Mouse (Mus musculus): ENCODE data around the gene Rita1. TPM values are rescaled to one million over a fixed set of nuclear protein-coding genes. Genes with fewer than 3 reads are reported as not detected.

The Rita1 gene
- polyA plus RNA-seq, 1 experiment from 2014 or later: 8.3 TPM

DNA sequence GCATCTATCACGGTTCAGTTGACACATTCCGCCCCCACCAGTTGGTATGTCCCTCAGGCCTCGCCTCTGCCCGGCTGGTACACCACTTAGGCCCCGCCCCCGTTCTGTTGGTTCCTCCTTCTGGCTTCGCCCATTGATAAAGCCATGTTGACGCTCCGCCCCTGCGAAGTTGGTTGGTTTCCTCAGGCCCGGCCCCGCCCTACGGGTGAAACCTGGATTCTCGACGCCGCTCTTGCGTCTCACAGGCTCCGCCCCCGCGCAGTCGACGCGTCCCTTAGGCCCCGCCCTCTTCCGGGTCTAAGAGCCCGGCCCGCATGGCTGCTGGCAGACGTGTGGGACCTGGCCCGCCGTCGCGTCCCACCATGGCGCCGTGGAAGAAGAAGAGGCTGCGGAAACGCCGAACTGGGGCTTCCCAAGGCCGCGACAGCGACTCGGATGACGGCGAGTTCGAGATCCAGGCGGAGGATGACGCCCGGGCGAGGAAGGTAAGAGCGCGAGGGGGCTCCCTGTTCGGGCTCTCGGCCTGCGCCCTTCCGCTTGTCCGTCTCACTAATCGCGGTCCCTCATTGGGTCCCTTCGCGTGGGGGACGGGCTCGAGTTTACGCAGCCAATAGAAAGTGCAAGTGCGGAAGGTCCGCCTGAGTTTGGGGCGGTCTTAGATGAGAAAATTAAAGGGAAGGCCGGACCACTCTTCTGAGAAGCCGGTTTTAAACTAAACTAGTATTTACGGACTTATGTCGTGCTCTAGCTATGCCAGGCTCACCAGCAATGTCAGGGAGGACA lies 624 bp upstream of the Rita1 start:
- WGBS: under 1% methylated on average over 69 of the region's 69 CpGs
- no peaks in the 10 kb centered on the region; the same call in none of the 2 replicates for H3K36me3 ChIP-seq (replicated peaks; ENCODE audit: control insufficient read depth, insufficient read depth, low read depth, low read length)
- DNase-seq (ENCODE audit: low spot score): peak; percentile 100

DNA sequence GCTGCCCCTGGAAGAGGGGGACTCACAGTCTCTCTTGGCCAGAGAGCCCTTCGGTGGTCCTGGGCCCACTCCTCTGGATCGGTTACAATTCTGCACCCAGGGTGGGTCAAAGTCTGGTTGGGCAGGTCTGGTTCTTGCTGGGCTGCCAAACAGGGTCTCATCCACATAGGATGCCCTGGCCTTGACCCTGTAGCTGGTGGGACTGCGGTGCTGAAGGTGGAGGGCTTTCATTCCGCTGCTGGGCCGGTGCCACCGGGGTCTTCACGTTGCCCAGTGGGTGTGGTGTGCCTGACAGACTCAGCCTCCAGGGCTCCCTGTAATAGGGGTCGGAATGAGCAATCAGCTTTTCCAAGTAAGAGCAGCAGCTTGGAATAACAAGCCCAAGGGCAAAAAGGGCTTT lies 973 bp downstream of the Rita1 start:
- ATAC-seq (replicated peaks; ENCODE audit: insufficient number of reproducible peaks, low FRiP score, low TSS enrichment, low read depth) (no peak), DNase-seq (ENCODE audit: low spot score) (no peak)
- no peaks in the 10 kb centered on the region for H3K27me3 ChIP-seq (ENCODE audit: control insufficient read depth, insufficient read depth, low read length)
- peaks cover 3% of the 10 kb centered on the region for H3K4me1 ChIP-seq (ENCODE audit: control insufficient read depth, insufficient read depth, low read length)
- no peaks in the 10 kb centered on the region for H3K9me3 ChIP-seq (replicated peaks; ENCODE audit: control insufficient read depth, low read length)
- peak overlapping the region; percentile 79 for H3K4me2 ChIP-seq (ENCODE audit: low read depth, low read length)
- H3K36me3 ChIP-seq (replicated peaks; ENCODE audit: control insufficient read depth, insufficient read depth, low read depth, low read length): no peaks in the 10 kb centered on the region
- WGBS: 44% methylated on average over 8 of the region's 8 CpGs
- no peak overlapping the region for H3K27ac ChIP-seq (replicated peaks; ENCODE audit: low read depth, low read length)
- peak overlapping the region; percentile 75 for H3K4me3 ChIP-seq (ENCODE audit: low read depth, low read length)
- H3K9ac ChIP-seq (replicated peaks; ENCODE audit: low read length): peak overlapping the region; percentile 43; the same call in 1 of the 2 replicates

More for the DNA sequence above, 624 bp upstream of the Rita1 start:
- peak overlapping the region; percentile 79 for H3K4me2 ChIP-seq (ENCODE audit: low read depth, low read length)
- no peaks in the 10 kb centered on the region for H3K9me3 ChIP-seq (replicated peaks; ENCODE audit: control insufficient read depth, low read length)
- no peaks in the 10 kb centered on the region for H3K27me3 ChIP-seq (ENCODE audit: control insufficient read depth, insufficient read depth, low read length)
- H3K9ac ChIP-seq (replicated peaks; ENCODE audit: low read length): peak overlapping the region; percentile 67
- peaks cover 3% of the 10 kb centered on the region for H3K4me1 ChIP-seq (ENCODE audit: control insufficient read depth, insufficient read depth, low read length)
- peak overlapping the region; percentile 75 for H3K4me3 ChIP-seq (ENCODE audit: low read depth, low read length)
- no peak overlapping the region; the same call in 1 of the 2 replicates for H3K27ac ChIP-seq (replicated peaks; ENCODE audit: low read depth, low read length)
- ATAC-seq (replicated peaks; ENCODE audit: insufficient number of reproducible peaks, low FRiP score, low TSS enrichment, low read depth): peak; percentile 88

DNA sequence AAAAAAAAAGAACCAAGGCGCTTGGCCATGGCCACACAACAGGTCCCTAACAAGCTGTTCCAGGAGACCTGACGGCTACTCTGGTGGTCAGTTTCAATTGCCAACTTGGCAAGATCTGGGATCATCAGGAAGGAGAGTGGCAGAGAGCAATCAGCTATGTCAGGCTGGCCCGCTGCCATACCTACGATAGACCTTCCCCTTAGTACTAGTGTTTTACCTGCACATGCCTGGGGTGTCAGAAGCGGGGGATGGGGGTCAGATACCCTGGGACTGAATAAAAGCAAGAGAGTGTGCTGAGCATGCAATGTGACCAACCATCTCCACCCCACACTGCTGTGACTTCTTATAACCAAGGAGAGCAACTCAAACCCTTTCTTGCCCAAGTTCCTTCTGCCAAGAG lies 1.5 kb downstream of the Rita1 start:
- Histone ChIP-seq H3K4me1 (ENCODE audit: control insufficient read depth, insufficient read depth, low read length) (peaks cover 3% of the 10 kb centered on the region), H3K27ac (replicated peaks; ENCODE audit: low read depth, low read length) (no peak overlapping the region), H3K27me3 (ENCODE audit: control insufficient read depth, insufficient read depth, low read length) (no peaks in the 10 kb centered on the region), H3K4me3 (ENCODE audit: low read depth, low read length) (no peak overlapping the region), H3K4me2 (ENCODE audit: low read depth, low read length) (no peak overlapping the region), H3K9me3 (replicated peaks; ENCODE audit: control insufficient read depth, low read length) (no peaks in the 10 kb centered on the region), H3K9ac (replicated peaks; ENCODE audit: low read length) (no peak overlapping the region; the same call in 1 of the 2 replicates), H3K36me3 (replicated peaks; ENCODE audit: control insufficient read depth, insufficient read depth, low read depth, low read length) (no peaks in the 10 kb centered on the region)
- WGBS: 94% methylated on average over 5 of the region's 5 CpGs
- ATAC-seq (replicated peaks; ENCODE audit: insufficient number of reproducible peaks, low FRiP score, low TSS enrichment, low read depth): no peak
- DNase-seq (ENCODE audit: low spot score): no peak

DNA sequence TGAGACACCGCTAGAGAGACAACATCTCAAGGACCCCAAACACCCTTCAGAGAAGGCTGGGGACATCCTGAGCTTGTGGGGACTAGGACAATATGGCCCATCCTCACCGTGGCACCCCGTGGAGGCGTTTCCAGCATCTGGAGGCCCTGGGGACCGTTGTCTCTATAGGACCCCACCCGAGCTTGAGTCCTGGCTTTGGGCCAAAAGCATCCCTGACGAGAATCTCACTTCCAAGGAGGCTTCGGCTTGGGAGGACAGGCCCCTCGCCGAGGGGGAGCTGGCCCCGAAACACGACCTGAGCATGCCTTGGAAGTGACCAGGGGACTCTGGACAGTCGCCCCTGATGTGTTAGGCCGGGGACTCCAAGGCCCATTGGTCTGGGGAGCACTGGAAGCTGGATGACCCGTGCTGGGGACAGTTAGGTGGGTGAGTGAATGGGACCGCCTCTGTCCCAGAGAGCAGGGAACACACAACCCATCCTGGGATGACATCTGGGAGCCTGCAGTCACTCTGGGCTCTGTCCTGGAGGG lies 3.1 kb downstream of the Rita1 start:
- Histone ChIP-seq H3K9me3 (replicated peaks; ENCODE audit: control insufficient read depth, low read length) (no peaks in the 10 kb centered on the region), H3K4me3 (ENCODE audit: low read depth, low read length) (no peak overlapping the region), H3K4me1 (ENCODE audit: control insufficient read depth, insufficient read depth, low read length) (peaks cover 3% of the 10 kb centered on the region), H3K9ac (replicated peaks; ENCODE audit: low read length) (no peak overlapping the region), H3K4me2 (ENCODE audit: low read depth, low read length) (no peak overlapping the region), H3K27ac (replicated peaks; ENCODE audit: low read depth, low read length) (no peak overlapping the region), H3K27me3 (ENCODE audit: control insufficient read depth, insufficient read depth, low read length) (no peaks in the 10 kb centered on the region), H3K36me3 (replicated peaks; ENCODE audit: control insufficient read depth, insufficient read depth, low read depth, low read length) (no peaks in the 10 kb centered on the region)
- no peak for DNase-seq (ENCODE audit: low spot score)
- WGBS: 90% methylated on average over 16 of the region's 16 CpGs
- ATAC-seq (replicated peaks; ENCODE audit: insufficient number of reproducible peaks, low FRiP score, low TSS enrichment, low read depth): no peak

DNA sequence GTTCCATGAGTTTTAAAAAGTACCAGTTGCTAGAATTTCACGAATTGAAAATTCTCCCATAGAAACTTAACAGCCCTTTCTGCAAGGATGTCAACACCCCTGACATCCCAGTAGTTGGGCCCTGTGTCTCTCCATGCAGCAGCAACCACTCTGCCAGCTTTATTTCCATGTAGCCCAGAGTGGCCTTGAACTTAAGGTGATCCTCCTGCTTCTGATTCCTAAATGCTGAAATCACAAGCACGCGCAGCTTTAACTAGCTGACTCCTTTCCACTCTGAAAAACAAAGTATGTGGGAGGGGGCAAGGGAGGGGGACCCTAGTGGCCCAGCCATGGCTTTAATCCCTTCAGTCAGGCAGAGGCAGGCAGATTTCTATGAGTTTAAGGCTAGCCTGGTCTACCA lies 5.1 kb downstream of the Rita1 start:
- H3K4me2 ChIP-seq (ENCODE audit: low read depth, low read length): no peak overlapping the region
- 76% methylated on average over 3 of the region's 3 CpGs for WGBS
- no peak for DNase-seq (ENCODE audit: low spot score)

DNA sequence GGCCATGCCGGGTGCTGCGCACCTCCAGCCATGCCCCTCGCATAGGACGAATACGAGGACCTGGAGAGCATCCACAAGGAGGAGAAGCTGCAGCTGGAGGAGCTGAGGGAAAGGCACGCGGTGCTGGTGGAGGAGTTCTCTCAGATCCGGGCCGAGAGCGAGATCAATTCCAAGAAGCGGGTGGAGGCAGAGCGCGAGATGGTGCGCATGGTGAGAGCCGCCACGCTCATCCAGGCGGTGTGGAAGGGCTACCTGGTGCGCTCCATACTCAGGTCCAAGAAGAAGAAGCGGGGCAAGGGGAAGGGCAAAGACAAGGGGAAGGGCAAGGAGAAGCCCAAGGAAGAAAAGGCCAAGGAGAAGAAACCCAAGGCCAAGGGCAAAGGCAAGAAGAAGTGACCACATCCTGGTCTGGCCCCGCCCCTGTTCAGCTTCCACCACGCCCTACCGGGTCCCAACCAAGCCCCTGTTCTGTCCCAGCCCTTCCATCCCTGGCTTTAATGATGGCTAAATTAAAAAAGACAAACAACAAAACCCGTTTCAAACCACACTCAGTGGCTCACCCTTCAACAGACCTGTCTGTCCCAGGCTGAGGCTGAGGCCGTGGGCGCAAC lies 5.7 kb downstream of the Rita1 start:
- Histone ChIP-seq H3K27me3 (ENCODE audit: control insufficient read depth, insufficient read depth, low read length) (no peaks in the 10 kb centered on the region), H3K9me3 (replicated peaks; ENCODE audit: control insufficient read depth, low read length) (no peaks in the 10 kb centered on the region), H3K27ac (replicated peaks; ENCODE audit: low read depth, low read length) (no peak overlapping the region), H3K4me1 (ENCODE audit: control insufficient read depth, insufficient read depth, low read length) (peaks cover 3% of the 10 kb centered on the region), H3K4me3 (ENCODE audit: low read depth, low read length) (no peak overlapping the region), H3K9ac (replicated peaks; ENCODE audit: low read length) (no peak overlapping the region; the same call in 1 of the 2 replicates), H3K36me3 (replicated peaks; ENCODE audit: control insufficient read depth, insufficient read depth, low read depth, low read length) (no peaks in the 10 kb centered on the region), H3K4me2 (ENCODE audit: low read depth, low read length) (no peak overlapping the region)
- no peak for ATAC-seq (replicated peaks; ENCODE audit: insufficient number of reproducible peaks, low FRiP score, low TSS enrichment, low read depth)
- DNase-seq (ENCODE audit: low spot score): no peak
- WGBS: 68% methylated on average over 25 of the region's 25 CpGs

More for the DNA sequence above, 5.1 kb downstream of the Rita1 start:
- peaks cover 3% of the 10 kb centered on the region for H3K4me1 ChIP-seq (ENCODE audit: control insufficient read depth, insufficient read depth, low read length)
- no peaks in the 10 kb centered on the region for H3K36me3 ChIP-seq (replicated peaks; ENCODE audit: control insufficient read depth, insufficient read depth, low read depth, low read length)
- no peak overlapping the region for H3K4me3 ChIP-seq (ENCODE audit: low read depth, low read length)
- no peaks in the 10 kb centered on the region for H3K9me3 ChIP-seq (replicated peaks; ENCODE audit: control insufficient read depth, low read length)
- no peak overlapping the region for H3K9ac ChIP-seq (replicated peaks; ENCODE audit: low read length)
- H3K27me3 ChIP-seq (ENCODE audit: control insufficient read depth, insufficient read depth, low read length): no peaks in the 10 kb centered on the region
- H3K27ac ChIP-seq (replicated peaks; ENCODE audit: low read depth, low read length): no peak overlapping the region
- ATAC-seq (replicated peaks; ENCODE audit: insufficient number of reproducible peaks, low FRiP score, low TSS enrichment, low read depth): no peak

DNA sequence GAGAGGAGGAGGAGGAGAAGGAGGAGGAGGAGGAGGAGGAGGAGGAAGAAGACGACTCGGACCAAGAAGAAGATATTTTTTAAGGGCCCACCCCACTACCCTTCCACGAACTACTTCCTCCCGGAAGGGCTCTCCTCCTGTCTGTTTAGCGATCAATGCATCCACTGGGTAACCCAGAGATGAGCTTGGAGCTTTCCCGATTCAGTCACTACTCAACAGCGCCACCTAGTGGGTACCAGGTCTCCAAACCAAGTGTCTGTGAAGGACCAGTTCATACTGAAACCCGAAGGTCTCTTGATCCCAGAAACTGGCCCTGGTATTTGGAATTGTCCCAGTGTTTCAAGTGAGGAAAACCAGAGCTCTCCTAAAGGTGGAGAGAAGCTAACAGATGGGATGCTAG lies 6.7 kb downstream of the Rita1 start:
- no peaks in the 10 kb centered on the region for H3K27me3 ChIP-seq (ENCODE audit: control insufficient read depth, insufficient read depth, low read length)
- DNase-seq (ENCODE audit: low spot score) (peak; percentile 96), ATAC-seq (replicated peaks; ENCODE audit: insufficient number of reproducible peaks, low FRiP score, low TSS enrichment, low read depth) (peak; percentile 36; the same call in 1 of the 2 replicates)
- no peaks in the 10 kb centered on the region for H3K4me1 ChIP-seq (ENCODE audit: control insufficient read depth, insufficient read depth, low read length)
- peak overlapping the region; percentile 20 for H3K4me3 ChIP-seq (ENCODE audit: low read depth, low read length)
- no peak overlapping the region for H3K27ac ChIP-seq (replicated peaks; ENCODE audit: low read depth, low read length)
- 1% methylated on average over 6 of the region's 8 CpGs for WGBS
- no peaks in the 10 kb centered on the region for H3K9me3 ChIP-seq (replicated peaks; ENCODE audit: control insufficient read depth, low read length)
- no peaks in the 10 kb centered on the region for H3K36me3 ChIP-seq (replicated peaks; ENCODE audit: control insufficient read depth, insufficient read depth, low read depth, low read length)
- peak overlapping the region; percentile 27 for H3K4me2 ChIP-seq (ENCODE audit: low read depth, low read length)
- H3K9ac ChIP-seq (replicated peaks; ENCODE audit: low read length): no peak overlapping the region

DNA sequence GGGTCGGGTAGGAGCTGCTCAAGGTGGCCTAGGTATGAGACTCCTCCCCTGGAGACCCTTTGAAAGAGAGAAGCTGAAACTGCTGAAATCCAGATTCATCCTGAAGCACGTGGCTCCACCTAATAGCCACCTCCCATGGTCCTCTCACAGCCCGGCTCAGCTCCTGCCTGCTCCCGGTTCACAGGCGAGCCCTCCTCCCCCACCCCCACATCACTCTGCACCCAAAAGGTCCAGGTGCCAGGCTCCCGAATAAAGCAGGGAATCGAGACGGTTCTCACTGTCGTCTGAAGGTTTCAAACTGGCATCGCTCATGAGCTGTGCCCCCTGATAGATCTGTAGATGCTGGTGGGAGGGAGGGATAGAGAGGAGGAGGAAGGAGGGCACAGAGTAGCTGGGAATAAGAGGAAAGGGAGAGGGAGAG lies 7.1 kb downstream of the Rita1 start:
- no peak for DNase-seq (ENCODE audit: low spot score)
- H3K4me2 ChIP-seq (ENCODE audit: low read depth, low read length): peak overlapping the region; percentile 27
- H3K9me3 ChIP-seq (replicated peaks; ENCODE audit: control insufficient read depth, low read length): no peaks in the 10 kb centered on the region
- no peaks in the 10 kb centered on the region for H3K4me1 ChIP-seq (ENCODE audit: control insufficient read depth, insufficient read depth, low read length)
- no peak overlapping the region for H3K27ac ChIP-seq (replicated peaks; ENCODE audit: low read depth, low read length)
- no peaks in the 10 kb centered on the region for H3K27me3 ChIP-seq (ENCODE audit: control insufficient read depth, insufficient read depth, low read length)
- peak overlapping the region; percentile 4; the same call in 1 of the 2 replicates for H3K9ac ChIP-seq (replicated peaks; ENCODE audit: low read length)
- H3K36me3 ChIP-seq (replicated peaks; ENCODE audit: control insufficient read depth, insufficient read depth, low read depth, low read length): no peaks in the 10 kb centered on the region
- peak overlapping the region; percentile 20 for H3K4me3 ChIP-seq (ENCODE audit: low read depth, low read length)
- 6% methylated on average over 10 of the region's 10 CpGs for WGBS
- peak; percentile 54 for ATAC-seq (replicated peaks; ENCODE audit: insufficient number of reproducible peaks, low FRiP score, low TSS enrichment, low read depth)
